In the genomic region with DNA sequence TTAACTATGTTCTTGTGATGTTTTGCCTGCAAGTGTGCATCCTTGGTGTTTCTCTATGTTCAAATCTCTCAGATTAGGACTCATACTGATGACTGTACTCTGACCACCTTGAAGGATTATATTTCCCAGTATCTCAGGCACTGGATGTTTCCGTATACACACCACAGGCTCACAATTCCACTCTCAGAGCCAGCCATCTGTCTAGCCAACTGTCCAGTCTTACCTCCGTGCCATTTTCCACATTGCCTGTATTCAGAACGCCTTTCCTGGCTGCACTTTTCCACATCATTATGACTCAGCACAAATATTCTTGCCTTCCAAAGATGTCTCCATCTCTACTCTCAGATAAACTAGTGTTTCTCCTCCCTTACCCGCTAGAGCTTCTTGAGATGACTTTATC, we compare ENCODE assay signal across 19 mouse cellular contexts.
DNase-seq lines count a peak whose midpoint lies in the region; ATAC-seq lines count a peak whose summit lies in the region.
"Had no signal": no experiment of that assay in that cellular context is flagged by ENCODE, and none has a peak within 500 bp of the region (broad histone marks: within the 10 kb centered on the region; RNA-seq: fewer than 3 reads in every experiment).

No protein-coding gene starts in this region.

- no peak overlapping the region for H3K9ac ChIP-seq in heart, embryonic 12.5 days
- H3K9ac ChIP-seq: embryonic facial prominence, embryonic 13.5 days; heart, embryonic 13.5 days; hindbrain, embryonic 15.5 days; limb, embryonic 15.5 days; neural tube, embryonic 13.5 days had no signal

- H3K36me3 ChIP-seq in heart, embryonic 12.5 days = no peaks in the 10 kb centered on the region
- H3K36me3 ChIP-seq in heart, embryonic 10.5 days = no peaks in the 10 kb centered on the region
- H3K36me3 ChIP-seq: embryonic facial prominence, embryonic 13.5 days; heart, embryonic 13.5 days; hindbrain, embryonic 15.5 days; limb, embryonic 15.5 days had no signal

- no peak for DNase-seq in cerebellum, postnatal 4 days (ENCODE audit: low spot score in 2 of 2)
- peak; percentile 70 for DNase-seq in right cerebral cortex, adult 18-20 months
- DNase-seq in right cerebral cortex, postnatal 14 days = no peak
- peak; percentile 87 for DNase-seq in cerebellum, adult 9-11 months
- DNase-seq in urinary bladder, postnatal 10 days (ENCODE audit: low spot score) = no peak
- DNase-seq in heart, embryonic 10.5 days (ENCODE audit: low spot score) = no peak
- DNase-seq: adrenal gland, postnatal 10 days; heart, postnatal 36 days; lung, postnatal 14 days; thymus, adult 2 months had no signal

- H3K27ac ChIP-seq in heart, embryonic 12.5 days (ENCODE audit: poor library complexity, severe bottlenecking) = no peak overlapping the region
- H3K27ac ChIP-seq in heart, embryonic 10.5 days = no peak overlapping the region
- H3K27ac ChIP-seq: embryonic facial prominence, embryonic 13.5 days; heart, embryonic 13.5 days; hindbrain, embryonic 15.5 days; layer of hippocampus, adult 2 months; limb, embryonic 15.5 days; neural tube, embryonic 13.5 days had no signal

- H3K4me3 ChIP-seq in heart, embryonic 12.5 days = no peak overlapping the region
- no peak overlapping the region for H3K4me3 ChIP-seq in heart, embryonic 10.5 days
- H3K4me3 ChIP-seq: embryonic facial prominence, embryonic 13.5 days; heart, embryonic 13.5 days; hindbrain, embryonic 15.5 days; layer of hippocampus, adult 2 months; limb, embryonic 15.5 days; neural tube, embryonic 13.5 days had no signal

- WGBS in heart, embryonic 12.5 days = 78% methylated on average over 4 of the region's 4 CpGs
- 82% methylated on average over 4 of the region's 4 CpGs for WGBS in heart, embryonic 10.5 days

- ATAC-seq in cerebellum, adult (ENCODE audit: insufficient number of reproducible peaks, low FRiP score, low TSS enrichment) = peak; percentile 75
- no peak for ATAC-seq in heart, embryonic 12.5 days (ENCODE audit: insufficient number of reproducible peaks, low FRiP score)
- ATAC-seq: intestine, postnatal 0 days had no signal

- H3K4me2 ChIP-seq in heart, embryonic 12.5 days = no peak overlapping the region
- H3K4me2 ChIP-seq: embryonic facial prominence, embryonic 13.5 days; heart, embryonic 13.5 days; hindbrain, embryonic 15.5 days; limb, embryonic 15.5 days; neural tube, embryonic 13.5 days had no signal

- no peaks in the 10 kb centered on the region for H3K9me3 ChIP-seq in heart, embryonic 12.5 days (replicated peaks)
- H3K9me3 ChIP-seq in heart, embryonic 10.5 days = no peaks in the 10 kb centered on the region
- H3K9me3 ChIP-seq: embryonic facial prominence, embryonic 13.5 days; heart, embryonic 13.5 days; hindbrain, embryonic 15.5 days; limb, embryonic 15.5 days; neural tube, embryonic 13.5 days had no signal

- H3K4me1 ChIP-seq in heart, embryonic 12.5 days (replicated peaks) = peaks cover 34% of the 10 kb centered on the region
- peaks cover 28% of the 10 kb centered on the region for H3K4me1 ChIP-seq in heart, embryonic 10.5 days
- H3K4me1 ChIP-seq: hindbrain, embryonic 15.5 days; limb, embryonic 15.5 days had no signal

- no peaks in the 10 kb centered on the region for H3K27me3 ChIP-seq in heart, embryonic 12.5 days (replicated peaks)
- no peaks in the 10 kb centered on the region for H3K27me3 ChIP-seq in heart, embryonic 10.5 days (ENCODE audit: insufficient read depth, poor library complexity, severe bottlenecking)
- H3K27me3 ChIP-seq: embryonic facial prominence, embryonic 13.5 days; heart, embryonic 13.5 days; hindbrain, embryonic 15.5 days; limb, embryonic 15.5 days; neural tube, embryonic 13.5 days had no signal

Comparison
In these comparisons a context has a peak if more than half of its experiments do, and no peak if none do; other contexts are left out.
1. DNase-seq: peak in right cerebral cortex, adult 18-20 months (single experiment) and cerebellum, adult 9-11 months (single experiment); none in cerebellum, postnatal 4 days (0 of 2), right cerebral cortex, postnatal 14 days (single experiment), urinary bladder, postnatal 10 days (single experiment) and heart, embryonic 10.5 days (single experiment).